Mouse (Mus musculus) thymus, adult 2 months (tissue): ENCODE results near the gene Anks3.

Source experiments
- CTCF ChIP-seq: fragments of 200-500 bp; IDR thresholded peaks from 2 replicates; pipeline ENCODE4 v1.5.1; 2012; ENCODE audit warnings: mild to moderate bottlenecking, control low read depth, low read length, moderate library complexity, borderline replicate concordance; ENCODE audit not compliant: control insufficient read depth, poor library complexity, insufficient read depth; ENCODE audit errors: extremely low read depth
- POLR2A ChIP-seq: fragments of 200-500 bp; IDR thresholded peaks from 2 replicates; pipeline ENCODE4 v1.6.1; 2012; ENCODE audit warnings: mild to moderate bottlenecking, low read length, control low read depth, moderate library complexity; ENCODE audit not compliant: control insufficient read depth, poor library complexity, insufficient read depth; ENCODE audit errors: extremely low read depth

DNA sequence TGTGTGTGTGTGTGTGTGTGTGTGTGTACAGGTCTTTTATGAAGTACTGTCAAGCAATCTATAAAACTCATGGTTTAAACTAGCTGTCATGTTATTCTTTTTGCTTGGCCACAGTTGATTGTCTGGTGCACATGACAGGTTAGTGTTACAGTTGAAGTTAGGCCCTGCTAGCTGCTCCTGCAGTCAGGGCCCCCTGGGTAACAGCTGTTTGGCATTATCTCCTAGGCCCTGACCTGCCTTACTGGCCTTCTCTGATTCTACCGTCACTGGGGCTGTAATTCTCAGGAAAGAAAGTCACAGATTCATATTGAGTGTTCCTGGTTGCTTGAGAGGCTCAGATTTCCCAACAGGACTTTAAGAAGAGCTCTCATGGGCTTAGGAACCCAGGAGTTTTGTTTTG is 58.4 kb downstream of the Anks3 start:
- TF ChIP-seq CTCF = no peak
- TF ChIP-seq POLR2A = no peak
